In genomic region chr6:128995250-128996053, GRCm38 (mm10) we compare ENCODE assay signal across 16 mouse cellular contexts. TPM values are rescaled to one million over a fixed set of nuclear protein-coding genes. Genes with fewer than 3 reads are reported as not detected.
DNase-seq lines count a peak whose midpoint lies in the region; ATAC-seq and TF ChIP-seq lines count a peak whose summit lies in the region.
"Had no signal": no experiment of that assay in that cellular context is flagged by ENCODE, and none has a peak within 500 bp of the region (broad histone marks: within the 10 kb centered on the region; RNA-seq: fewer than 3 reads in every experiment).

No protein-coding gene starts in this region.

- H3K27me3 ChIP-seq in kidney, embryonic 14.5 days (ENCODE audit: control insufficient read depth, insufficient read depth, low read length): no peaks in the 10 kb centered on the region
- H3K27me3 ChIP-seq in liver, adult 2 months (ENCODE audit: control insufficient read depth, insufficient read depth, low read length): no peaks in the 10 kb centered on the region
- H3K27me3 ChIP-seq in forebrain, embryonic 12.5 days: peaks cover 22% of the 10 kb centered on the region
- H3K27me3 ChIP-seq in forebrain, embryonic 16.5 days (replicated peaks; ENCODE audit: control insufficient read depth, insufficient read depth, low read length): peaks cover 3% of the 10 kb centered on the region; the same call in 1 of the 2 replicates
- H3K27me3 ChIP-seq: lung, embryonic 15.5 days; neural tube, embryonic 15.5 days had no signal

- DNase-seq in kidney, postnatal 36 days: no peak
- peak; percentile 9 for DNase-seq in ES-CJ7 (ENCODE audit: low read depth, low spot score)
- peak; percentile 19 for DNase-seq in liver, adult 2 months (ENCODE audit: extremely low read depth, low read depth, low spot score)
- DNase-seq in layer of hippocampus, adult 2 months (ENCODE audit: low spot score in 2 of 2): no peak
- DNase-seq: cerebellum, adult 2 months; gastrocnemius, adult 2 months had no signal

- ATAC-seq in kidney, embryonic 14.5 days (ENCODE audit: low FRiP score, low TSS enrichment): 0 out of 2 replicates have a peak, but pooled peaks have one; percentile 10
- peak; percentile 52 for ATAC-seq in megakaryocyte-erythroid progenitor cell, adult 5-6 weeks (replicated peaks; ENCODE audit: low FRiP score, low TSS enrichment, poor library complexity, severe bottlenecking)
- no peak for ATAC-seq in forebrain, embryonic 12.5 days (ENCODE audit: low FRiP score)
- no peak for ATAC-seq in forebrain, embryonic 16.5 days

- no peak overlapping the region for H3K4me2 ChIP-seq in kidney, embryonic 14.5 days (replicated peaks; ENCODE audit: low read depth, low read length)
- no peak overlapping the region for H3K4me2 ChIP-seq in forebrain, embryonic 12.5 days
- H3K4me2 ChIP-seq in forebrain, embryonic 16.5 days (ENCODE audit: low read length): no peak overlapping the region
- H3K4me2 ChIP-seq: heart, embryonic 11.5 days; lung, embryonic 15.5 days had no signal

- no peak overlapping the region for H3K4me3 ChIP-seq in kidney, embryonic 14.5 days (ENCODE audit: low read length)
- no peak overlapping the region for H3K4me3 ChIP-seq in liver, adult 2 months (ENCODE audit: insufficient read depth, low read depth, low read length)
- H3K4me3 ChIP-seq in forebrain, embryonic 12.5 days (replicated peaks): no peak overlapping the region
- no peak overlapping the region for H3K4me3 ChIP-seq in layer of hippocampus, adult 2 months
- no peak overlapping the region for H3K4me3 ChIP-seq in forebrain, embryonic 16.5 days (replicated peaks; ENCODE audit: low read length)
- H3K4me3 ChIP-seq: gastrocnemius, adult 2 months; lung, embryonic 15.5 days; neural tube, embryonic 15.5 days had no signal

- H3K9me3 ChIP-seq in kidney, embryonic 14.5 days (ENCODE audit: control insufficient read depth, low read length): no peaks in the 10 kb centered on the region
- no peaks in the 10 kb centered on the region for H3K9me3 ChIP-seq in forebrain, embryonic 12.5 days
- H3K9me3 ChIP-seq in forebrain, embryonic 16.5 days (ENCODE audit: control insufficient read depth, low read length): no peaks in the 10 kb centered on the region
- H3K9me3 ChIP-seq: lung, embryonic 15.5 days; neural tube, embryonic 15.5 days had no signal

- H3K27ac ChIP-seq in kidney, embryonic 14.5 days (ENCODE audit: low read depth, low read length): no peak overlapping the region; the same call in 1 of the 2 replicates
- H3K27ac ChIP-seq in liver, adult 2 months (replicated peaks; ENCODE audit: insufficient read depth, low read depth, low read length): no peak overlapping the region
- no peak overlapping the region for H3K27ac ChIP-seq in forebrain, embryonic 12.5 days
- no peak overlapping the region for H3K27ac ChIP-seq in layer of hippocampus, adult 2 months
- no peak overlapping the region for H3K27ac ChIP-seq in forebrain, embryonic 16.5 days (ENCODE audit: low read length)
- H3K27ac ChIP-seq: gastrocnemius, adult 2 months; lung, embryonic 15.5 days; neural tube, embryonic 15.5 days had no signal

- no peak for TF ChIP-seq POLR2A in liver, adult 2 months (IDR thresholded peaks at IDR 0.05; ENCODE audit: extremely low read depth, insufficient read depth, low read length)

- 0 out of 2 replicates have a peak, but pooled peaks cover 5% of the 10 kb centered on the region for H3K4me1 ChIP-seq in kidney, embryonic 14.5 days (ENCODE audit: control insufficient read depth, insufficient read depth, low read length)
- H3K4me1 ChIP-seq in liver, adult 2 months (ENCODE audit: control insufficient read depth, insufficient read depth, low read length): no peaks in the 10 kb centered on the region; the same call in 1 of the 2 replicates
- H3K4me1 ChIP-seq in forebrain, embryonic 12.5 days: peaks cover 9% of the 10 kb centered on the region
- peaks cover 6% of the 10 kb centered on the region for H3K4me1 ChIP-seq in forebrain, embryonic 16.5 days (replicated peaks; ENCODE audit: control insufficient read depth, insufficient read depth, low read length)

- 75% methylated on average over 7 of the region's 7 CpGs for whole genome bisulfite sequencing in kidney, embryonic 14.5 days
- WGBS in liver, adult 2 months: 49% methylated on average over 7 of the region's 7 CpGs
- 83% methylated on average over 7 of the region's 7 CpGs for WGBS in forebrain, embryonic 12.5 days
- 87% methylated on average over 7 of the region's 7 CpGs for WGBS in forebrain, embryonic 16.5 days

- TF ChIP-seq CTCF in liver, adult 2 months (IDR thresholded peaks at IDR 0.05; ENCODE audit: low read depth, low read length): no peak
- no peak for TF ChIP-seq CTCF in layer of hippocampus, adult 2 months (conservative IDR thresholded peaks at IDR 0.05)

- no peaks in the 10 kb centered on the region for H3K79me2 ChIP-seq in liver, adult 2 months (ENCODE audit: control insufficient read depth, insufficient read depth, low read length)

- H3K36me3 ChIP-seq in kidney, embryonic 14.5 days (ENCODE audit: control insufficient read depth, insufficient read depth, low read length): no peaks in the 10 kb centered on the region
- no peaks in the 10 kb centered on the region for H3K36me3 ChIP-seq in liver, adult 2 months (ENCODE audit: control insufficient read depth, insufficient read depth, low read length)
- H3K36me3 ChIP-seq in forebrain, embryonic 12.5 days (replicated peaks): no peaks in the 10 kb centered on the region
- no peaks in the 10 kb centered on the region for H3K36me3 ChIP-seq in forebrain, embryonic 16.5 days (ENCODE audit: control insufficient read depth, insufficient read depth)
- H3K36me3 ChIP-seq: lung, embryonic 15.5 days; neural tube, embryonic 15.5 days had no signal

- H3K9ac ChIP-seq in kidney, embryonic 14.5 days (ENCODE audit: low read depth, low read length): no peak overlapping the region
- H3K9ac ChIP-seq in liver, adult 2 months (ENCODE audit: low read depth, low read length): no peak overlapping the region
- H3K9ac ChIP-seq in forebrain, embryonic 12.5 days: no peak overlapping the region
- H3K9ac ChIP-seq in forebrain, embryonic 16.5 days (replicated peaks; ENCODE audit: low read depth, low read length): no peak overlapping the region
- H3K9ac ChIP-seq: lung, embryonic 15.5 days; neural tube, embryonic 15.5 days had no signal

RNA-seq across cellular contexts. Expression of gene Klrb1f, which starts 50.2 kb away (rescaled TPM):
- 0.28 TPM in 1 of 2 replicates, not detected in the other for polyA plus RNA-seq in kidney, embryonic 14.5 days (2014; fragmentation: Nextera tagmentation; extraction: Ambion mirVana)
- total RNA-seq in liver, adult 2 months (2014; rRNA removed): not detected in 2 replicates
- polyA plus RNA-seq in liver, adult 2 months (2012; rRNA removed): not detected in 2 replicates
- total RNA-seq in megakaryocyte-erythroid progenitor cell, adult 5-6 weeks (2014; fragmentation: Nextera tagmentation): 0.96 TPM in 1 of 2 replicates, not detected in the other
- total RNA-seq in megakaryocyte-erythroid progenitor cell, adult 5-6 weeks (2017): 1.6 and 3.3 TPM in 2 replicates
- not detected in 2 replicates for polyA plus RNA-seq in forebrain, embryonic 12.5 days (2016; fragmentation: Nextera tagmentation; extraction: Ambion mirVana)
- total RNA-seq in layer of hippocampus, adult 2 months (2021): not detected
- 0.26 and 0.29 TPM in 2 replicates for polyA plus RNA-seq in forebrain, embryonic 16.5 days (2015; fragmentation: Nextera tagmentation; extraction: Ambion mirVana)
- total RNA-seq: gastrocnemius, adult 2 months; left cerebral cortex, adult 8-10 months had no signal
- polyA plus RNA-seq: C2C12; cerebellum, adult 2 months; hindbrain, embryonic 11.5 days had no signal

Comparison
In these comparisons a context has a peak if more than half of its experiments do, and no peak if none do; other contexts are left out.
1. ATAC-seq: peak in kidney, embryonic 14.5 days (single experiment) and megakaryocyte-erythroid progenitor cell, adult 5-6 weeks (single experiment); none in forebrain, embryonic 12.5 days (single experiment) and forebrain, embryonic 16.5 days (single experiment).
2. DNase-seq: peak in ES-CJ7 (single experiment) and liver, adult 2 months (single experiment); none in kidney, postnatal 36 days (0 of 2) and layer of hippocampus, adult 2 months (0 of 2).